Mouse (Mus musculus): Measurements from ENCODE around the gene Sept7.
A peak's percentile ranks its signal among the peaks of the same experiment; 100 is the strongest.
"Not testable (repeated sequence)": the region's sequence is repeated elsewhere in the genome, so short reads cannot be mapped to it uniquely, and the experiment has no call there.

Gene Sept7

GRCm38 (mm10) chr9:25252283-25252726 lies at the start of gene Sept7:
TSS of gene Sept7 (plus strand) at chr9:25252439.
- peak; percentile 99 for DNase-seq

- no peak for DNase-seq
Measured at GRCm38 (mm10) chr9:25208087-25208803, 44.0 kb upstream of the Sept7 start.

GRCm38 (mm10) chr9:25212309-25213163 lies 39.7 kb upstream of the Sept7 start:
- DNase-seq: peak; percentile 10 to 23

- no peak for DNase-seq
Measured at GRCm38 (mm10) chr9:25213164-25213557, 39.1 kb upstream of the Sept7 start.

- peak in 1 of 2 experiments; percentile 9 for DNase-seq
Measured at GRCm38 (mm10) chr9:25215411-25215810, 36.8 kb upstream of the Sept7 start.

- no peak for DNase-seq
Measured at GRCm38 (mm10) chr9:25216210-25216609, 36.0 kb upstream of the Sept7 start.

GRCm38 (mm10) chr9:25218954-25219353 lies 33.3 kb upstream of the Sept7 start:
- peak in 1 of 2 experiments; percentile 40 for DNase-seq

GRCm38 (mm10) chr9:25219882-25220281 lies 32.4 kb upstream of the Sept7 start:
- no peak for DNase-seq

GRCm38 (mm10) chr9:25224959-25225358 lies 27.3 kb upstream of the Sept7 start:
- DNase-seq: no peak

- no peak for DNase-seq
Measured at GRCm38 (mm10) chr9:25229740-25230139, 22.5 kb upstream of the Sept7 start.

- no peak for DNase-seq
Measured at GRCm38 (mm10) chr9:25230213-25231039, 21.8 kb upstream of the Sept7 start.

- no peak for DNase-seq
Measured at GRCm38 (mm10) chr9:25241065-25241464, 11.2 kb upstream of the Sept7 start.

GRCm38 (mm10) chr9:25241783-25242182 lies 10.5 kb upstream of the Sept7 start:
- not testable (repeated sequence) for DNase-seq

GRCm38 (mm10) chr9:25242266-25242665 lies 10.0 kb upstream of the Sept7 start:
- no peak for DNase-seq

GRCm38 (mm10) chr9:25243926-25244657 lies 8.1 kb upstream of the Sept7 start:
- no peak for DNase-seq

- no peak for DNase-seq
Measured at GRCm38 (mm10) chr9:25245125-25245524, 7.1 kb upstream of the Sept7 start.

- DNase-seq: peak in 1 of 2 experiments; percentile 5
Measured at GRCm38 (mm10) chr9:25246508-25246907, 5.7 kb upstream of the Sept7 start.

GRCm38 (mm10) chr9:25251174-25251573 lies 1.1 kb upstream of the Sept7 start:
- DNase-seq: no peak

GRCm38 (mm10) chr9:25251611-25252282 lies 492 bp upstream of the Sept7 start:
- peak; percentile 90 to 92 for DNase-seq

GRCm38 (mm10) chr9:25252759-25253477 lies 679 bp downstream of the Sept7 start:
- DNase-seq: peak; percentile 56 to 85

- no peak for DNase-seq
Measured at GRCm38 (mm10) chr9:25253478-25253824, 1.2 kb downstream of the Sept7 start.

Measured in kidney, postnatal 36 days (tissue).